Mouse (Mus musculus) heart, postnatal 36 days (tissue): ENCODE data around the gene Npb. TPM values are rescaled to one million over a fixed set of nuclear protein-coding genes. Genes with fewer than 3 reads are reported as not detected.

Source experiments
- DNase-seq, 2 experiments: peaks; one replicate each; pipeline ENCODE4 v3.0.0; 2021 to 2022
- intact Hi-C: fragments of 180-260 bp; cut with DNase I; formaldehyde crosslinking; loops from one replicate; pipeline ENCODE4 v1.15.1; 2025
- total RNA-seq, 2 experiments: library from RNA; stranded (reverse); gene quantifications; 2 replicates each; pipeline ENCODE4 v1.2.3; 2021

Gene Npb
- total RNA-seq, 2 experiments from 2014 or later = not detected

DNA sequence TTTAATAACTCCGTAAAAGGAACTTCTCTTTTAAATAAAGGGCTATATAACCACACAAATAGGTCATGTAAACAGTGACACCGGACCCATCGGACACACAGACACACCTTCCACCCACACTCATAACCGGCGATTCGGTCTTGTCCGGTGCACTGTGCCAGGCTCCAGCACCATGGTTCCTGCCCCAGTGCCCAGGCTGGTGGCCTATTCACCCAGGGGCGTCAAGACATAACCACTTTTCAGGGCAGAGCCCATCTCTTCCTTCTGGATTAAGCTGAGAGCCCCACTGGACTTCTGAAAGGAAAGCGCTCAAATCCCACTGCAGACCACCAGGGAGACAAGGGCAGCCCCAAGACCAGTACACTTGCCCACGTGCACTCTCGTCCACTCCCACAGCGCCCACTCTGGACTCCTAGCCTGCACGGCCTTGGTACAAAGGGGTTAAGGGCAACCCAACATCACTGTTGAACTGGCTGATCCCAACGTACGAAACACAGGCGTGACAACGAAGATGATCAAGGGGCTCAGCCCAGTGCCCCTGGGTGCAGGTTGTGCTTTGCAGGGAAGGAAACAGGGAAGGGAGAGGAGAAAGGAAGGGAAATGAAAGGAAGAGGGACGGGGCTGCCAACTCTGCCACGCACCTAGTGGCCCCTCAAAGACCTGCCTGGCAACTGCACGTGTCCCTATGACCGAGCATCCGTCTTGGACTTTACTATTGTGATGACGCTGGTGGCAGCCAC, 20.5 kb downstream of the Npb start:
- intact Hi-C loops = loop anchor here (5.0 kb wide), 1 partner anchor 44 kb away; the partner anchor contains the start of gene Aspscr1
- no peak for DNase-seq

DNA sequence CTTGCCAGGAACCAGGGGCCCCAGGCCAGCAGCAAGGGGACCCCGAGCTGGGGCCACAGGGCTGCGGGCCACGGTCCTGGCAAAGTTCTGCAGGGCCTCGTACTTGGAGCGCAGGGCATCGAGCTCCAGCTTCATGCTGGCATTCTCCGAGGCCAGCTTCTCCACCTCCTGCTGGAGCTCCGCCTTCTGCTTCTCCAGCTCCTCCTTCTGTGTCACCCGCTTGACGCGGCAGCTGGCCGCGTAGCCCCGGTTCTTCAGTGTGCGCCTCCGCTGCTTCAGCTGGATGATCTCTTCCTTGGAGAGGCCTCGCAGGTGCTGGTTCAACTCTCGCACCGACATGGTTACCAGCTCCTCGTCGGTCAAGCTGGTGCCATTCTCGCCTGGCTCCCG, 21.1 kb downstream of the Npb start:
- DNase-seq = no peak

DNA sequence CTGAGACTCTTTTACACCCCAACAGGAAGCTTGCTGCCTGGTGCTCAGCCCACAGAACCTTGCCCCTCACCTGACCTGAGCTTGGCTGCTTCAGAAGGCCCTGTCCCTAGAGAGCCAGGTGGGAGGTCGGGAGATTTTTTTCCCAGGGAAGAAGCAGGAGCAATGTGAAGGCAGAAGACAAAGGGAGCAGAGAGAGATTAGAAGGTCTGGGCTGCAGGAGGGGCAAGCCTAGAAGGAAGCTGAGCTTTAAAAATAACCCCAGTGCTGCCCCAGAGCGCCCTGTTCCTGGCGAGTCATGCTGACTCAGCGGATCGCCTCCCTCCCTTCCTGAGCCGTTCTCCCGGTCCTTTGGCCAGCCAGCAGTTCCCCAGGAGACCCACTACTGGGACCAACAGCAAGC, 21.6 kb downstream of the Npb start:
- intact Hi-C loops = loop anchor here (5.0 kb wide), 1 partner anchor 42 kb away; the partner anchor contains the start of gene Aspscr1
- DNase-seq = peak; percentile 63 to 66

More for the DNA sequence above, 21.1 kb downstream of the Npb start:
- intact Hi-C loops = loop anchor here (5.0 kb wide), 1 partner anchor 43 kb away; the partner anchor contains the start of gene Aspscr1

DNA sequence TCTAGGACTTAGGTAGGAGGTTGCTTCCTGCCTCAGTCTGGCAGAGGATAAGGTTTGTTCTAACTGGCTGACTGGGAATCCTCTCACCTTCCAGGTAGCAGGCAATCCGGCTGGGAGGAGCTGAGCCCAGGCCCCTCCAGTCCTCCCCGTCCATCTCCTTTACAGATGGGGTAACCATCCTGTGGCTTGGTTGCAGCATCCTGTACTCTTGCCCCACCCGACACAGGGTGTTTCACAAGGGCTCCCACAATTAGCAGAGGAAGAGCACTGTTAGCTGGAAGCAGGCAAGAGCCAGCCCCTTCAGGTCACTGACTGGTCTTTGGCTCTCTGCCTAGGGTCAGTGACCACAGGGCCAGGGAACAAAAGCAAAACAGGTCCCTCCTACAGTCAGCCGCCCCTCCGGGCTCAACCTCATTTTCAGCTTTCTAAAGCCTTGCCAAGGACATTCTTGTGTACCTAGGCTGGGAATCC, 22.2 kb downstream of the Npb start:
- intact Hi-C loops = no loop called here
- DNase-seq = peak in 1 of 2 experiments; percentile 63

DNA sequence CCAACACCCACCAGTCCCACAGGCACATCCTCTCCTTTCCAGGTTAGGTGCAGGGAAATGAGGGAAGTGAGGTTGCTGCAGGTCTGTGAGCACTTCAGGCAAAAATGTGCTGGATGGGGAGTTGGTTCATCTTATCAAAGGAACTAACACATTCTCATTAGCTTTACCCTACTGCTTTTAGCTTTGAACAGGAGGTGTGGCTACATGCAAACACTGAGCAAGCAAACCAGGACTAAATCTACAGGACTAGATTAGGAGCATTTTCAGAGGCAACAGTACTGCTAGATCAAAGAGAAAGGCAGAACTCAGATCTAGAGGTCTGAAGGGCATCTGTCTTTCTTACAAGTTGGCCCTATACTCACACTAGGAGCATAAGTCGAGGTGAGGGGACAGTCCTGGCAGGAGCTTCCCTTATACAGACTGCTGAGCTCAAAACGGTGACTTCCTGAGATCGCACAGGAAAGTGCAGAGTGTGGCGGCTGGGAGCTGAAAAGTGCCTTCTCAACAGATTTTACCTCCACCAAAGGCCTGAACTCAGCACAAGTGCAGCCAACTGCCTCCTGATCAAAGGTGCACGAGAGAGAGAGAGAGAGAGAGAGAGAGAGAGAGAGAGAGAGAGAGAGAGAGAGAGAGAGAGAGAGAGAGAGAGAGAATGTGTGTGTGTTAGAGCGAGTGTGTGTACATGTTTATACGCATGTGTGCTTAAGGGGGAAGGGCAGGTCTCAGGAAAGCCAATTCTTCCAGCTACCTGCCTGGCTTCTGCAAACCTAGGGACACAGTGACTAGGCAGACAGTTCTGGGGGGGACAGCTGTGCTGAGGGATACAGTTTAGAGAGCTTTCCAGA, 22.8 kb downstream of the Npb start:
- no peak for DNase-seq
- intact Hi-C loops = no loop called here

DNA sequence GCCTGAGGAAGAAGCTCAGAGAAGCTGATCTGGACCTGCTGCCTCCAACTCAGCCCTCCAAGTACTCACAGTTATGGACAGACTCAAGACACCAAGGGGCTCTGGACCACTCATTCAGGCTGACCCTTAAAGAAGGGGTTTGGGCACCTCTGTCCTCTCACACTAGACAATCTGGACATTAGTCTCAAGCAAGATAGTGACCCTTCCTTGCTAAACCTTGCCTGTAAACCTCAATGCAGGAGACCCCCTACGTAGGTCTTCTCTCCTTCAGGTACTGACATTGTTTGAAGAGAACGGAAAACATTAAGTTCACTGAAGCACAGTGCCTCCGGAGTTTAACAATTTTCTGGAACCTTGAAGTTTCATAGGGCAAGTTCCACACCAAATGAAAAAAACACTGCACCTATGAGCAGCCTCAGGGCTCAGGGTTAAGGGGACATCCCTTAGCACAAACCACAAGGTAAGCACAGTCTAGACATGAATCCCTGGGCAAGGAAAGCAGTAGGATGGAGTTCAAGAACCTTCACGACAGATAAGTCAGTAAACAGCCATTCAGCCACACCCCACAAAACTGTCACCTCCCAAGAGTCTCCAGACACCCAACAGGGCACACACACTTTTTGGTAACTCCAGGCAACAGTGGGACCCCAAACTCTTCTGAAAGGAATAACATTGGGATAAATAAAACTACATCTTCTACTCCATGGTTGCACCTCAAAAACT, 23.6 kb downstream of the Npb start:
- intact Hi-C loops = no loop called here

DNA sequence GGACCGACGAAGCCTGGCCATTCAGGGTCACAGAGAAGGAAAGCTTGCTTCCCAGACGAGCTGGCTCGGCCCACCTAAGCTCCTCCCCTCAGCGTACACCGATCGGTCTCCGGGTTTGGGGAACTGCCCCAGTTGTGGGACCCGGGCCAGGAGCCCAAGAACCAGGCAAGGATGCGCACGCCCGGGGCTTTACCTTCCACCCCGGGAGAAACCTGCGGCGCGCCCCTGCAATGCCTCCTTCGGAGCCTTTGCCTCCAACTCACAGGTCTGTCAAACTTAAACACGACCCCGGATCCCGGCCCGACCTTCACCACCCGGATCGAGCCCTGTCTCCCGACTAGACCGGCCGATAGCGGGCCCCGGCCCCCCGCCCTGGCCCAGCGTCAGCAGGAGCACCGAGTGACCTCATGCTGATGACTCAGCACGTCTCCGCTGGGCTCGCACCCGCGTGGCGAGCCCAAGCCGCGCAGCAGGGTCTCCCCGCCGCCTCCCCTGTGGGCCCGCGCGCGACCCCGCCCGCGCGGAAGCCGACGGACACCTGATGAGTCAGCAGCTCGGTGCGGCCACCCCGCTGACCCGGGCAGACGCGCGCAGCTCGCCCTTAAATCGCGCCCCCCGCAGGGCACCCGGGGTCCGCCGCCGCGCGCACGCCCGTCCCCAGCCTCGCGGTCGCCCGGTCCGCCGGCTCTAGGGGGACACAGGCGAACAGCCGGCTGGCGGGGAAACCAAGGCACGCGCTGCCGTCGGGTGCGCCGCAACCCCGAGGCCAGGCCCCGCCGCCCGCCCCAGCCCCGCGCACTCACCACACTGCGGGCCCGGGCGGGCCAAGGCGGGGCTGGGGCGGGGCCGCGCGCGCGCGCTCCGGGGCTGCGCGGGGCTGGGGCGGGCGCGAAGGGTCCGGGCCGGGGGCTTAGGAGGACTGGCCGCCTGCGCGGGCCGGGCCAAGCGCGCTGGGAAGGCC, 24.6 kb downstream of the Npb start:
- intact Hi-C loops = no loop called here
- peak; percentile 71 to 82 for DNase-seq

More for the DNA sequence above, 23.6 kb downstream of the Npb start:
- no peak for DNase-seq

DNA sequence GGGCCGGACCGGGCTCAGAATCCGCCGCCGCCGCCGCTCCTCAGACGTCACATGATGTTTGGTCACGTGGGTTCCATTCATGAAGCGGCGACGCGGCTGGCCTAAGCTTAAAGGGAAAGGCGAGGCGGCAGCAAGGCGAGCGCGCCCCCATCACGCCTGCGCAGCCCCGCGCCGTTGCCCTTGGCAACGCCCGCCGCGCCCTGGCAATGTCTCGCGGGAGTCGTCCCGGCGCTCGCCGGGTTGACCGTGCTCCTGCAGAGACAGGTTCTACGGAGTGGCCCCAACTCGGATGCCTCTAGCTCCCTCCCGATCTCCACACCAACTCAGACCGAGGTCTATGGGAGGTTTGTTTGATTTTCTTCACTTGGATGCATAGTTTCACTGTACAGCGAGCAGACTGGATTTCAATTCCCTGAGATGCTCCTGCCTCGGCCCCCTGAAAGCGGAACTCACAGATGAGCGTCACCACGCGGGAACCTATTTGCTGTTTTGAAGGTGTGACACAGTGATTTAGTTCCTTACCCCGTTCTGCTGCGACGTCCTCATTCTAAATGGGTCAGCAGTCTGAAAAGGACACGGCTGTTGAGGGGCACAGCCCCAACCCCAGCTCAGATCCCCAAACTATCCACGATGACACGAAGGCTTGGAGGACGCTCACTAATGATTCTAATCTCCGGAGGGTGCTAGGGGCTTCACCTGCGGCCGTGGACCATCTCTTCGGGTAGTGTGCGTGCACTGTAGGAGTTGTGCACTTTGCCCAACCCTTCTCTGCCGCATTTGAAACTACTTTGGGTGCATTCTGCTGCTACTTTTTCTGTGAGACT, 25.5 kb downstream of the Npb start, which contains the start of gene Mafg:
Mafg (minus strand) TSS at position 81 of the 824 bp plus-strand sequence.
- intact Hi-C loops = no loop called here
- peak; percentile 88 to 92 for DNase-seq

DNA sequence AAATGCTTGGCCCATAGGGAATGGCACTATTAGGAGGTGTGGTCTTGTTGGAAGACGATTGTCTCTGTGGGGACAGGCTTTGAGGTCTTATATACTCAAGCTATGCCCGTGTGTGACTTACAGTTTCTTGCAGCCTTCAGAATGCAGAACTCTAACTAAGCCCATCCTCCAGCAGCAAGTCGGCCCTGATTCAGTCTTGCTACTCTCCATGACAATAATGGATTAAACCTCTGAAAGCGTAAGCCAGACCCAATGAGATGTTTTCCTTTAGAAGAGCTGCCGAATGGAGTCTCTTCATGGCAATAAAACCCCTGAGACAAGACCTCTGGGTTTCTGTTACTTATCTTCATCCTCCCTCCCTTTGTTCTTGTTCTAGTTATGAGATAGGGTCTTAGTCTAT, 26.5 kb downstream of the Npb start:
- intact Hi-C loops = no loop called here
- DNase-seq = no peak

DNA sequence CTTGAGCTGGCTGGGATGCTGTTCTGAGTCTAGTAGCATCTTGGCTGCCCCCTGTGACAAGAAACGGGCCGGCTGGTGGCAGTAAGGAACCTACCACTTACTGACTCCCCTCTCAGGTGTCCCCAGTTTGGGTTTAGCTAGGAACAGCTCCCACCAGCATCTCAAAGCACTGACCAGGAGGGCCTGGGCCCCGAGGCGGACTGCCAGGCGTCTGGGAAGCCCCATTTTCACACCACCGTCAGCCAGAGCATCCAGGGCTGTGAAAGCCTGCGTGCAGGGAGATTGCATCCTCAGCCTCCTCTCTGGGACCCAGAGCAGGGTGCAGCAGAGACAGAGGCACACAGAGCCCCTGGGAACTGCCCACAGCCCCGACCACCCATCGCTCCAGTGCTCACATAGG, 33.0 kb downstream of the Npb start:
- DNase-seq = no peak
- intact Hi-C loops = no loop called here

DNA sequence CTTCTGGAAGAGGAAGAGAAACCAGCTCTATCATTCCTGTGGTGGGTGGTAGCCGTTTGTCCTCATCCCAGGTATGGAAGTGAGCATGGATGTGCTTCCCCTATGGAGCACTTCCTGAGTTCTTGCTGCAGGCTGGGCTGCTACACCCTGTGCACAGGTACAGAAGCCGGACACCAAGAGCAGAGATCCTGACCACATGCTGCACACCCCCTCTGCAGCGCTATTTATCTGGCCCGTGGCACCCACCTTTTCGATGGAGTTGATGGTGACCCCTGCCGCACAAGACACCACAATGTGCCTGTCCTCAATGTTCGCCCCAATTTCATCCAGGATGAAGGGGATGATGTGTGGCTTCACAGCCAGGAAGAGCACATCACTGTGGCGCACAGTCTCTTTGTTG, 33.6 kb downstream of the Npb start:
- intact Hi-C loops = no loop called here
- no peak for DNase-seq

DNA sequence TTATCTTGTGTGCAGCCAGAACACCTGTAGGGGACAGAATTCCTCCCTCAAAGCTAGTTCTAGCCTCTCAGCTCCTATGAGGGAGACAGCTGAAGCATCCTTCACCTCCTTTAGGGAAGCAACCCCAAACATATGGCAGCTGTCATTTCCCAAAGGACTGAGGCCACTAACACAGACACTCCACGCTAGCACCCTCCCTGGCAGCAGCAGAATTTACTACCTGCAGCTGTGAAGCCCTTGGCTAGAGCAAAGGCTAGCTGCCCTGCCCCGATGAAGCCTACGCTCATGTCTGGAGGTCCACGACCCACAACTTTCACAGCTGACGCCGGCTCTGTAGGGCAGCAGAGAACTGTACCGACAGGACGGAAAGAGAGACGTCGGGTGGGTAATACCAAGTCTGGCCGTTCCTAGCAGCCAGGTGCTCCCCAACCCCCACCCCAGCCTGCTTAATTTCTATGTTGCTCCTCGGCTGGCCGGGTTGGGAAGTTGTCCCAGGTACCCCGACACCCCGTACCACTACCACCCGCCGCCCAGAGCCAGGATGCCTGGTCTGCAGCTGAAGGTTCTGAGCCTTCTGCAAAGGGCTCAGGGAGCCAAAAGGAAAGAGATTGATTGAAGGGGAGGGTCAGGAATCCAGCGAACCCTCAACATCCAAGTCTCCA, 34.8 kb downstream of the Npb start:
- intact Hi-C loops = no loop called here
- no peak for DNase-seq

DNA sequence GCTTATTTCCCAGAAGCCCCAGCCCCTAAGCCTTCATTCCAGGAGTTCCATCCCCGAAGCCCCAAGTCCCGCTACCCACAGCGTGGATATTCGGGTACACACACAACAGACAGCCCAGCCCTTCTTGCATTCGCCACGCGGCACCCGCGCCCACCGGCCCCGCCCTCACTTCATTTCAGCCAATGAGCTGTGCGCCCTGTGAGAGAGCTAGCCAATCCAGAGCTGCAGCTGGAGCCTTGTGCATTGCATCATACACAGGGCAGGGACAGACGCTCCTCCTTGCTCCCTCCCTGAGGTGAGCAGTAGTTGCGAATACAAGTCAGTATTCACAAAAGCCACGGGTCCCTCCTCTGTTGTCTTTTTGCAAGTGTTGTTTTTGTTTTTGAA, 35.3 kb downstream of the Npb start, which contains the start of gene Pycr1:
Pycr1 (minus strand) TSS at position 169 of the 387 bp plus-strand sequence.
- intact Hi-C loops = no loop called here
- DNase-seq = peak; percentile 90 to 92

DNA sequence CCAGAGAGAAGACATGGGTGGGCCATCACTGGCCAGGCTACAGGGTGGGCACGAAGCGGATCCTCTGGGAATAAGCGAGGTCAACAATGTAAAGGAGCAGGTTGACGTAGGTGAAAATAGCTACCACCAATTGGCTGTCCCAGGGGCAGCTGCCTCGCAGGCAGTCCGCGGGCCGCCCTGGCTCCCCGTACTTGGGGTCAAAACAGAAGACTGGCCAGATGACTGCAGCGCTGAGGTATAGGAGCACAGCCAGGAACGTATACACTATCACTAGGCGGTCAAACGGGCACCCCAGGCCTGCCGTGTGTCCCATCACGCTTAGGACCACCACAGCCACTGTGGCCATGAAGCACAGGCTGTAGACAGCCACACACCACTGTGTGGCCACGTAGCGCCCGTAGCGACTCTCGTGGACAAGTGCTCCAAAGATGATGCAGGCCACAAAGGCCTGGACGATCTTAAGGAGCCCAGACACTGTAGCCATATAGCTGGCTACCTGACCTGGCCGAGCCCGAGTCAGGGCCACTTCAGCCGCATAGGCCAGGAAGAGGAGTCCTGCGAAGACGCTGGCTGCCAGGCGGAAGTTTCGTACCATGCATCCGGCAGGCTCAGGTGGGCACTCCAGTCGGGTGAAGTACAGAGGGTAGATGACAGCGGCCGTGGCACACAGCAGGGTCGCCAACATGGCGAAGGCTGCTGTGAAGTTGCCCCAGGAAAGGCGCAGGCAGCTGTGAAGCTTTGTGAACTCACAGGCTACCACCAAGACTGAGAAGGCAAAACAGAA, 39.0 kb downstream of the Npb start:
- intact Hi-C loops = no loop called here
- DNase-seq = no peak

DNA sequence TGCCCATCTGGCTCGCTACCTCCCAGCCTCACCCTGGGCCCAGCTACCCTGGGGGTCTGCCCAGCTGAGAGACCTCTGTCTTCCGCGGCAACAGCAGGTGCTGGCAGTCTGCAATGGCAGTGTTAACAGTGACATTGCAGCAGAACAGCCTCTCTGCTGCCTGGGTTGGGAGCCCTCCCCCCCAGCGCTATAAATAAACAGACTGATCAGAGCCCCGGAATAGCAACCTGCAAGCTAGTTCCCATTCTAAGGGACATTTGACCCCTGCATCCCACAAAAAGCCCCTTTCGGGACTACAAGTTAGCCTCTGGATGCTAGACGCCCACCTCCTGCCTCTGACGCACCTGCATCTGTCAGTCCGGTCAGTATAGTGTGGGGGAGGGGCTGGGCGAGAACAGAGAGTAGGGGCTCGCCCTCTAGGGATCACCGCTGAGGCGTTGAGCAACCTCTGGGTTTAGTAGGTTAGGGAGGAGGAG, 39.8 kb downstream of the Npb start, which contains the start of gene Myadml2:
Myadml2 (minus strand) TSS at position 158 of the 476 bp plus-strand sequence.
- DNase-seq = peak in 1 of 2 experiments; percentile 66
- intact Hi-C loops = no loop called here

DNA sequence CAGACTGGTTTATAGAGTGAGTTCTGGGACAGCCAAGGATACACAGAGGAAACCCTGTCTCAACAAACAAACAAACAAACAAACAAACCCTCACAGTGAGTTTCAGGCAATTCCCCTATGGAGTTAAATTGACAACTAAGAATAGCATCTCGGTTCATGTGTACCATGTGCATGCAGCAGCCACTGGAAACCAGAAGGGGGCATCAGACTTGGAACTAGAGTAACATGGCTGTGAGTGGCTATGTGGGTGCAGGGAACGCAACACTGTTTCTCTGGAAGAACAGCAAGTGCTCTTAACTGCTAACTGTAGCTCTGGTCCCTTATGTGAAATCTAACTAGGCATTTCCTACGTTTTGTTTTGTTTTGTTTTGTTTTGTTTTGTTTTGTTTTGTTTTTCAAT, 43.6 kb downstream of the Npb start:
- intact Hi-C loops = no loop called here

DNA sequence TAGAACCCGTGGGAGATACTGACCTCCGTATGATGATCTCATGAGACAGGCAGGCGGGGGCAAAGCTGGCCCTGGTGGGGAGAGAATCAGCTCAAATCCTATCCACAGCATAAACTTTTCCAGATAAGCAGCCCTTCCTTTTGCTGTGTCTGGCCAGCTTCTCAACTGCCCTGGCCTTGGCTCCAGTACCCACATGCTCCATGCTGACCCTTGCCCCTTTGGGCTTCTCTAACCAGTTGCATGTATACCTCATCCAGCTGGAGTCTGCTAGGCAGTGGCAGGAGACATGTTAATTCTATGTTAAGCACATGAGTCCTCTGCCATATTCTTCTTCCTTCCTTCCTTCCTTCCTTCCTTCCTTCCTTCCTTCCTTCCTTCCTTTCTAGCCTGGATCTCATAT, 46.5 kb downstream of the Npb start:
- intact Hi-C loops = no loop called here
- no peak for DNase-seq

More for the DNA sequence above, 43.6 kb downstream of the Npb start:
- DNase-seq = no peak
